Mouse (Mus musculus) lung, adult 2 months (tissue): Measurements from ENCODE around the gene Tssk3.

Experiments
- CTCF ChIP-seq: fragments of 200-500 bp; IDR thresholded peaks from 2 replicates; pipeline ENCODE4 v1.5.1; 2011; ENCODE audit warnings: mild to moderate bottlenecking, low read length, control low read depth; ENCODE audit not compliant: insufficient read depth
- POLR2A ChIP-seq: fragments of 200-500 bp; IDR thresholded peaks from 2 replicates; pipeline ENCODE4 v1.6.1; 2011; ENCODE audit warnings: low read depth, mild to moderate bottlenecking, control low read depth, low read length, borderline replicate concordance; ENCODE audit errors: extremely low read depth

DNA sequence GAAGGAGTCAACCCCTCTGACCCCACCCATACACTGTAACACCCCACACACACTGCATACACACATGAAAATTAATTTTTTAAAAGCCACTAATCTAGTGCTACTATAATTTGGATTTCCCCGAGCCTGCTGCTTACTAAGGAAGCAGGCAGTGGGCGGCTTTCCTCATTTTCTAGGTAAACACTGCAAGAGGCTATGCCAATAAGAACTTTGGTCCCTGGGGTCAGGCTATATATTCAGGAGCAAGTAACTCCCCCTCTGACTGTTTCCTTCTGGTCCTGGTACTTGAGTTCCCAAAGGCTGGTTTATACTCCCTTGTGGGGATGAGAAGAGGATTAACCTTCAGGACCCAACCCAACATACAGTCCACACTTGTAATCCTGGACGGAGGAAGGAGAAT, 35.1 kb upstream of the Tssk3 start:
- TF ChIP-seq POLR2A (no peak), CTCF (no peak)
